Mouse (Mus musculus) urinary bladder, postnatal 4 days (tissue): ENCODE results near the gene Kcnk5.
A peak's percentile ranks its signal among the peaks of the same experiment; 100 is the strongest.

Experiments
- DNase-seq, 2 experiments: peaks; one replicate each; pipeline ENCODE4 v3.0.0; 2021 to 2022; ENCODE audit warnings: low spot score in 2 of 2

Kcnk5 gene

GRCm38 (mm10) chr14:20181466-20181921 is at the start of gene Kcnk5:
Kcnk5 (minus strand) TSS chr14:20181809.
- peak; percentile 85 to 92 for DNase-seq

GRCm38 (mm10) chr14:20230063-20230491 is 48.5 kb upstream of the Kcnk5 start:
- DNase-seq, result no peak

GRCm38 (mm10) chr14:20229437-20229836 is 47.8 kb upstream of the Kcnk5 start:
- no peak for DNase-seq

- no peak for DNase-seq
These were observed 46.7 kb upstream of the Kcnk5 start for GRCm38 (mm10) chr14:20228336-20228735.

- DNase-seq, result no peak
These were observed 45.4 kb upstream of the Kcnk5 start for GRCm38 (mm10) chr14:20226982-20227381.

GRCm38 (mm10) chr14:20226488-20226887 is 44.9 kb upstream of the Kcnk5 start:
- DNase-seq, result no peak

GRCm38 (mm10) chr14:20225525-20225924 is 43.9 kb upstream of the Kcnk5 start:
- no peak for DNase-seq

- no peak for DNase-seq
These were observed 43.1 kb upstream of the Kcnk5 start for GRCm38 (mm10) chr14:20224576-20225218.

GRCm38 (mm10) chr14:20224163-20224562 is 42.6 kb upstream of the Kcnk5 start:
- DNase-seq, result no peak

- DNase-seq, result no peak
These were observed 41.6 kb upstream of the Kcnk5 start for GRCm38 (mm10) chr14:20223253-20223652.

- no peak for DNase-seq
These were observed 39.5 kb upstream of the Kcnk5 start for GRCm38 (mm10) chr14:20221083-20221482.

GRCm38 (mm10) chr14:20219849-20220248 is 38.2 kb upstream of the Kcnk5 start:
- DNase-seq, result no peak

GRCm38 (mm10) chr14:20217299-20217864 is 35.8 kb upstream of the Kcnk5 start:
- no peak for DNase-seq

- DNase-seq, result no peak
These were observed 35.1 kb upstream of the Kcnk5 start for GRCm38 (mm10) chr14:20216561-20217298.

- DNase-seq, result no peak
These were observed 34.2 kb upstream of the Kcnk5 start for GRCm38 (mm10) chr14:20215826-20216225.

GRCm38 (mm10) chr14:20214125-20214524 is 32.5 kb upstream of the Kcnk5 start:
- DNase-seq, result no peak

- DNase-seq, result no peak
These were observed 30.4 kb upstream of the Kcnk5 start for GRCm38 (mm10) chr14:20211754-20212601.

- no peak for DNase-seq
These were observed 28.3 kb upstream of the Kcnk5 start for GRCm38 (mm10) chr14:20209926-20210325.

- DNase-seq, result no peak
These were observed 26.8 kb upstream of the Kcnk5 start for GRCm38 (mm10) chr14:20208435-20208834.

GRCm38 (mm10) chr14:20205747-20206146 is 24.1 kb upstream of the Kcnk5 start:
- no peak for DNase-seq

GRCm38 (mm10) chr14:20203301-20203700 is 21.7 kb upstream of the Kcnk5 start:
- no peak for DNase-seq

- no peak for DNase-seq
These were observed 21.1 kb upstream of the Kcnk5 start for GRCm38 (mm10) chr14:20202655-20203181.
